Mouse (Mus musculus) C2C12 (cell line): ENCODE measurements around the gene Pdf.

Source experiments
- CTCF ChIP-seq: IDR thresholded peaks from one replicate; pipeline ENCODE4 v1.5.1; 2011; ENCODE audit not compliant: control insufficient read depth, insufficient read depth, insufficient read length
- FOSL1 ChIP-seq: IDR thresholded peaks from one replicate; pipeline ENCODE4 v1.8.0; 2011; ENCODE audit warnings: mild to moderate bottlenecking, low read length; ENCODE audit not compliant: poor library complexity, insufficient read depth, severe bottlenecking
- MAX ChIP-seq: IDR thresholded peaks from one replicate; pipeline ENCODE4 v1.6.1; 2011; ENCODE audit warnings: mild to moderate bottlenecking, control low read depth
- MYOD1 ChIP-seq: IDR thresholded peaks from one replicate; pipeline ENCODE4 v1.6.1; 2011; ENCODE audit warnings: low read depth; ENCODE audit not compliant: control insufficient read depth, insufficient read length
- MYOG ChIP-seq: IDR thresholded peaks from one replicate; pipeline ENCODE4 v1.6.1; 2011; ENCODE audit not compliant: control insufficient read depth, insufficient read length; ENCODE audit errors: extremely low read depth
- USF1 ChIP-seq: IDR thresholded peaks from one replicate; pipeline ENCODE4 v1.6.1; 2011; ENCODE audit warnings: low read depth, mild to moderate bottlenecking, control low read depth, moderate library complexity

- TF ChIP-seq CTCF (peak; percentile 94), USF1 (no peak), MAX (no peak), MYOD1 (no peak), FOSL1 (no peak), MYOG (no peak)
These were observed 17.5 kb downstream of the Pdf start, which contains the start of gene Vps4a for GRCm38 (mm10) chr8:107030650-107031576.
